Mouse (Mus musculus) CH12.LX (cell line): ENCODE measurements around the gene Olfr166. TPM values are rescaled to one million over a fixed set of nuclear protein-coding genes. Genes with fewer than 3 reads are reported as not detected.

Source experiments
- DNase-seq: peaks from one replicate; pipeline ENCODE4 v3.0.0-alpha.2; 2013; ENCODE audit errors: extremely low read depth
- H3K27ac ChIP-seq: 2 replicates; pipeline ENCODE4 v1.5.1; 2012; ENCODE audit warnings: low read depth, mild to moderate bottlenecking, control low read depth, moderate library complexity; ENCODE audit not compliant: insufficient read depth
- H3K27me3 ChIP-seq: replicated peaks from 2 replicates; pipeline ENCODE3; 2012; ENCODE audit warnings: inconsistent platforms
- H3K36me3 ChIP-seq, 2 experiments: replicated peaks in 1 of 2; 2 replicates each; pipeline versions ENCODE3 to v1.6.1; 2012; ENCODE audit warnings: inconsistent platforms in 1 of 2, low read length in 1 of 2, mild to moderate bottlenecking in 1 of 2, mixed read lengths in 1 of 2, moderate library complexity in 1 of 2; ENCODE audit not compliant: control insufficient read depth in 1 of 2, insufficient read depth in 1 of 2
- H3K4me1 ChIP-seq, 2 experiments: 2 replicates each; pipeline ENCODE4 v1.6.1; 2012; ENCODE audit warnings: inconsistent platforms in 1 of 2, moderate library complexity in 1 of 2; ENCODE audit not compliant: insufficient read depth in 2 of 2, control insufficient read depth in 1 of 2
- H3K4me2 ChIP-seq: 2 replicates; pipeline ENCODE4 v1.6.1; 2012; ENCODE audit warnings: low read depth, mild to moderate bottlenecking, control low read depth; ENCODE audit not compliant: poor library complexity, insufficient read depth, severe bottlenecking
- H3K4me3 ChIP-seq, 3 experiments: fragments of 150-350 bp in 1 of 3; sonication (generic) in 1 of 3; replicated peaks in 1 of 3; 2 replicates each; pipeline versions ENCODE3 to v1.5.1; 2011 to 2012; ENCODE audit warnings: low read depth in 2 of 3, low read length in 2 of 3, mild to moderate bottlenecking in 2 of 3, moderate library complexity in 2 of 3, control low read depth in 1 of 3, improper control_type of control experiment in 1 of 3, inconsistent platforms in 1 of 3, mixed read lengths in 1 of 3; ENCODE audit not compliant: poor library complexity in 1 of 3
- H3K79me2 ChIP-seq: replicated peaks from 2 replicates; pipeline ENCODE4 v1.6.1; 2012; ENCODE audit warnings: mild to moderate bottlenecking, moderate library complexity; ENCODE audit not compliant: control insufficient read depth, poor library complexity, insufficient read depth, severe bottlenecking; ENCODE audit errors: extremely low read depth
- H3K9ac ChIP-seq: 2 replicates; pipeline ENCODE4 v1.6.1; 2012; ENCODE audit warnings: low read depth, mild to moderate bottlenecking, control low read depth, moderate library complexity; ENCODE audit not compliant: insufficient read depth
- H3K9me3 ChIP-seq: replicated peaks from 2 replicates; pipeline ENCODE3; 2012; ENCODE audit warnings: low read length, inconsistent platforms, mixed read lengths
- CHD1 ChIP-seq: IDR thresholded peaks from 2 replicates; pipeline ENCODE4 v1.6.1; 2012; ENCODE audit warnings: low read depth, low read length, improper control_type of control experiment, inconsistent platforms
- CHD2 ChIP-seq: IDR thresholded peaks from 2 replicates; pipeline ENCODE4 v1.6.1; 2011; ENCODE audit warnings: low read length, improper control_type of control experiment
- EP300 ChIP-seq: IDR thresholded peaks from 2 replicates; pipeline ENCODE4 v1.6.1; 2011; ENCODE audit warnings: low read length, improper control_type of control experiment
- ETS1 ChIP-seq: conservative IDR thresholded peaks from 2 replicates; pipeline ENCODE4 v1.6.1; 2012; ENCODE audit warnings: low read depth, mild to moderate bottlenecking, inconsistent platforms, low read length, improper control_type of control experiment, moderate library complexity
- GABPA ChIP-seq: IDR thresholded peaks from 2 replicates; pipeline ENCODE4 v1.6.1; 2012; ENCODE audit warnings: low read depth, low read length, improper control_type of control experiment, inconsistent platforms; ENCODE audit not compliant: insufficient replicate concordance
- HCFC1 ChIP-seq: IDR thresholded peaks from 2 replicates; pipeline ENCODE4 v1.6.1; 2012; ENCODE audit warnings: low read depth, mild to moderate bottlenecking, inconsistent platforms, low read length, improper control_type of control experiment
- IRF4 ChIP-seq: IDR thresholded peaks from 2 replicates; pipeline ENCODE4 v1.6.1; 2014; ENCODE audit warnings: low read depth, mild to moderate bottlenecking, inconsistent platforms, low read length, improper control_type of control experiment
- JUN ChIP-seq: IDR thresholded peaks from 2 replicates; pipeline ENCODE4 v1.6.1; 2011; ENCODE audit warnings: low read depth, mild to moderate bottlenecking, low read length, improper control_type of control experiment, moderate library complexity; ENCODE audit not compliant: insufficient read depth
- JUND ChIP-seq: conservative IDR thresholded peaks from 2 replicates; pipeline ENCODE4 v1.6.1; 2011; ENCODE audit warnings: low read depth, low read length, improper control_type of control experiment
- KAT2A ChIP-seq: IDR thresholded peaks from 2 replicates; pipeline ENCODE4 v1.6.1; 2012; ENCODE audit warnings: low read length, improper control_type of control experiment, inconsistent platforms; ENCODE audit not compliant: insufficient replicate concordance
- MAZ ChIP-seq: IDR thresholded peaks from 2 replicates; pipeline ENCODE4 v1.6.1; 2012; ENCODE audit warnings: low read depth, mild to moderate bottlenecking, inconsistent platforms, low read length, improper control_type of control experiment, moderate library complexity
- MXI1 ChIP-seq: IDR thresholded peaks from 2 replicates; pipeline ENCODE4 v1.6.1; 2011; ENCODE audit warnings: mild to moderate bottlenecking, low read depth, low read length, improper control_type of control experiment
- PAX5 ChIP-seq: IDR thresholded peaks from 2 replicates; pipeline ENCODE4 v1.6.1; 2012; ENCODE audit warnings: low read length, inconsistent platforms, mixed read lengths
- POLR2A ChIP-seq: IDR thresholded peaks from 2 replicates; pipeline ENCODE4 v1.6.1; 2011; ENCODE audit warnings: low read depth, mild to moderate bottlenecking, improper control_type of control experiment, low read length
- POLR2AphosphoS2 ChIP-seq: IDR thresholded peaks from 2 replicates; pipeline ENCODE4 v1.6.1; 2011; ENCODE audit warnings: low read depth, low read length, improper control_type of control experiment
- RAD21 ChIP-seq: IDR thresholded peaks from 2 replicates; pipeline ENCODE4 v1.6.1; 2011; ENCODE audit warnings: low read depth, mild to moderate bottlenecking, low read length, improper control_type of control experiment, moderate library complexity
- RCOR1 ChIP-seq: conservative IDR thresholded peaks from 2 replicates; pipeline ENCODE4 v1.6.1; 2012; ENCODE audit warnings: low read depth, mild to moderate bottlenecking, inconsistent platforms, low read length, improper control_type of control experiment
- SIN3A ChIP-seq: IDR thresholded peaks from 2 replicates; pipeline ENCODE4 v1.6.1; 2012; ENCODE audit warnings: low read length, improper control_type of control experiment, inconsistent platforms
- SMC3 ChIP-seq: IDR thresholded peaks from 2 replicates; pipeline ENCODE4 v1.6.1; 2011; ENCODE audit warnings: low read depth, low read length, improper control_type of control experiment
- USF1 ChIP-seq: IDR thresholded peaks from 2 replicates; pipeline ENCODE4 v1.6.1; 2014; ENCODE audit warnings: low read depth, mild to moderate bottlenecking, inconsistent platforms, low read length, improper control_type of control experiment
- ZKSCAN1 ChIP-seq: IDR thresholded peaks from 2 replicates; pipeline ENCODE4 v1.6.1; 2012; ENCODE audit warnings: low read depth, inconsistent platforms, low read length, improper control_type of control experiment, borderline replicate concordance
- dilution Hi-C: fragments of 300-500 bp; cut with MboI; formaldehyde crosslinking; loops from 2 replicates; pipeline ENCODE4 v1.14.3; 2020; ENCODE audit warnings: low sequenced_read_pairs; ENCODE audit not compliant: extremely low pct_unique_long_range_greater_than_20kb, extremely low pct_ligation_motif_present
- in situ Hi-C: fragments of 300-500 bp; cut with MboI; formaldehyde crosslinking; loops from 3 replicates; pipeline ENCODE4 v1.14.3; 2019; ENCODE audit warnings: low sequenced_read_pairs, low pct_ligation_motif_present, low pct_unique_long_range_greater_than_20kb, mixed read lengths
- polyA plus RNA-seq: library from polyadenylated mRNA; unstranded; fragments of >175 nt; gene quantifications from 2 replicates; pipeline ENCODE4 v1.2.1, GENCODE M21; 2012; ENCODE audit warnings: low read depth; ENCODE audit not compliant: insufficient read length
- total RNA-seq, 2 experiments: library from RNA; depleted of rRNA; stranded (reverse); fragments of 300-350 nt in 1 of 2; fragments of >200 nt in 1 of 2; gene quantifications; 2 replicates each; pipeline ENCODE4 v1.2.3; 2012 to 2014

Gene Olfr166
- total and polyA plus RNA-seq, 3 experiments = 0.06 to 0.08 (median 0.07) TPM

DNA sequence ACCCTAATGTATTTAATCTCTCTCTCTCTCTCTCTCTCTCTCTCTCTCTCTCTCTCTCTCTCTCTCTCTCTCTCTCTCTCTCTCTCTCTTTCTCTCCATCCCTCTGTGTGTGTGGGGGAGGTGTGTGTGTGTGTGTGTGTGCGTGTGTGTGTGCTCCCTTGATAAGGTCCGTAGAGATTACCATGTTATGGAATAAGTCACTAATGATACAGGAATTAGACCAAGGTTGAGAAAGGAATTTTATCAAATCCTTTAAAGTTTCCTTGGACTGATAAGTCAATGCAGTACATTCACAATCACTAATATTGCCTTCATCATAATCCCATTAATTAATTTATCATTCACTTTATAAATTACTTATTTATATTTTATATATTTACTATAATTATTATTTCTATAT lies 38.7 kb downstream of the Olfr166 start, which contains the start of gene Olfr167:
TSS of gene Olfr167 (minus strand) at position 101 of the 400 bp plus-strand sequence.
- Histone ChIP-seq H3K27ac (no peak within 1 kb of the TSS), H3K36me3 (no peaks in the 10 kb centered on the region), H3K27me3 (no peaks in the 10 kb centered on the region), H3K9ac (no peak within 1 kb of the TSS), H3K4me3 (no peak within 1 kb of the TSS), H3K9me3 (no peaks in the 10 kb centered on the region), H3K4me2 (no peak within 1 kb of the TSS), H3K4me1 (no peaks in the 10 kb centered on the region), H3K79me2 (no peaks in the 10 kb centered on the region)
- dilution Hi-C loops (no loop called here), in situ Hi-C loops (no loop called here)
- no peak for TF ChIP-seq ZKSCAN1
- TF ChIP-seq ETS1 = no peak
- no peak for TF ChIP-seq CHD2
- TF ChIP-seq GABPA = no peak
- no peak for TF ChIP-seq POLR2A
- no peak for TF ChIP-seq POLR2AphosphoS2
- TF ChIP-seq MXI1 = no peak
- no peak for TF ChIP-seq CHD1
- TF ChIP-seq SIN3A = no peak
- no peak for TF ChIP-seq HCFC1
- TF ChIP-seq SMC3 = no peak
- TF ChIP-seq MAZ = no peak
- DNase-seq = no peak

DNA sequence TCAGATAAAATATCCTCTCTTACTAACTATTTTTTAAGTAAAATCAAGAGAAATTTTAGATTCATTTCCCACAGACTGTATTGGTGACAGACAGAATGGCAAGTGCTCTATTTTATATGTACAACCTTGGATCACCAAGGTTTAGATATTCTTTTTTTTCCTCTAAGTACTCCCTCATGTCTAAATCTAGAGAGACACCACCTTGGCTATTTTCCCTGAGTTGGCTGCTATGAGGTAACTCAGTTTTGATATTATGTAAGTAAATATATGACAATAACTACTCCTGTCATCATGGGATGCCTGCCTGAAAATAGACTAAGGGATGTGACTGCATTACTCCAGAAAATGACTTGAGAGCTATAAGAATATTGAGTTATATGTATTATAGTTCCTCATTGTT lies 52.0 kb downstream of the Olfr166 start, which contains the start of gene Olfr168:
TSS of gene Olfr168 (minus strand) at position 101 of the 400 bp plus-strand sequence.
- in situ Hi-C loops = no loop called here
- Histone ChIP-seq H3K4me1 (no peaks in the 10 kb centered on the region), H3K36me3 (no peaks in the 10 kb centered on the region), H3K9ac (no peak within 1 kb of the TSS), H3K4me2 (no peak within 1 kb of the TSS), H3K4me3 (no peak within 1 kb of the TSS), H3K79me2 (no peaks in the 10 kb centered on the region), H3K27ac (no peak within 1 kb of the TSS), H3K27me3 (no peaks in the 10 kb centered on the region), H3K9me3 (no peaks in the 10 kb centered on the region)
- dilution Hi-C loops = no loop called here
- DNase-seq = no peak
- TF ChIP-seq JUND (no peak), KAT2A (no peak), RAD21 (no peak), POLR2AphosphoS2 (no peak), SIN3A (no peak), IRF4 (no peak), RCOR1 (no peak), MXI1 (no peak), USF1 (no peak), CHD1 (no peak), EP300 (no peak), JUN (no peak), PAX5 (no peak)

Other genes starting within 250 kb of the Olfr166 start
- gene Olfr164, start 169.6 kb upstream of the Olfr166 start, total RNA-seq (2012; rRNA removed) = 0.21 TPM in 2 replicates
- gene Olfr164, start 169.6 kb upstream of the Olfr166 start, total RNA-seq (2014; rRNA removed) = not detected in 2 replicates
- gene Olfr164, start 169.6 kb upstream of the Olfr166 start, polyA plus RNA-seq = 0.19 and 0.30 TPM in 2 replicates
- gene Olfr165, start 60.6 kb upstream of the Olfr166 start, total RNA-seq (2012; rRNA removed) = not detected in 2 replicates
- not detected in 2 replicates for gene Olfr165, start 60.6 kb upstream of the Olfr166 start, total RNA-seq (2014; rRNA removed)
- not detected in 2 replicates for gene Olfr165, start 60.6 kb upstream of the Olfr166 start, polyA plus RNA-seq
- gene Olfr167, start 38.6 kb downstream of the Olfr166 start, total RNA-seq (2012; rRNA removed) = not detected in 2 replicates
- not detected in 2 replicates for gene Olfr167, start 38.6 kb downstream of the Olfr166 start, total RNA-seq (2014; rRNA removed)
- not detected in 2 replicates for gene Olfr167, start 38.6 kb downstream of the Olfr166 start, polyA plus RNA-seq
- gene Olfr168, start 51.9 kb downstream of the Olfr166 start, total RNA-seq (2012; rRNA removed) = not detected in 2 replicates
- not detected in 2 replicates for gene Olfr168, start 51.9 kb downstream of the Olfr166 start, total RNA-seq (2014; rRNA removed)
- not detected in 2 replicates for gene Olfr168, start 51.9 kb downstream of the Olfr166 start, polyA plus RNA-seq
- not detected in 2 replicates for gene Olfr169, start 88.1 kb downstream of the Olfr166 start, total RNA-seq (2012; rRNA removed)
- not detected in 2 replicates for gene Olfr169, start 88.1 kb downstream of the Olfr166 start, total RNA-seq (2014; rRNA removed)
- not detected in 2 replicates for gene Olfr169, start 88.1 kb downstream of the Olfr166 start, polyA plus RNA-seq
- gene Olfr170, start 128.2 kb downstream of the Olfr166 start, total RNA-seq (2012; rRNA removed) = not detected in 2 replicates
- not detected in 2 replicates for gene Olfr170, start 128.2 kb downstream of the Olfr166 start, total RNA-seq (2014; rRNA removed)
- not detected in 2 replicates for gene Olfr170, start 128.2 kb downstream of the Olfr166 start, polyA plus RNA-seq
- gene Olfr171, start 146.2 kb downstream of the Olfr166 start, total RNA-seq (2012; rRNA removed) = not detected in 2 replicates
- not detected in 2 replicates for gene Olfr171, start 146.2 kb downstream of the Olfr166 start, total RNA-seq (2014; rRNA removed)
- not detected in 2 replicates for gene Olfr171, start 146.2 kb downstream of the Olfr166 start, polyA plus RNA-seq
- 0.04 TPM in 1 of 2 replicates, not detected in the other for gene Lamp3, start 222.7 kb downstream of the Olfr166 start, total RNA-seq (2012; rRNA removed)
- gene Lamp3, start 222.7 kb downstream of the Olfr166 start, total RNA-seq (2014; rRNA removed) = 0.26 TPM in 2 replicates
- gene Lamp3, start 222.7 kb downstream of the Olfr166 start, polyA plus RNA-seq = 0.11 and 0.16 TPM in 2 replicates